Mouse (Mus musculus) ES-E14 (cell line): ENCODE data around the gene Ptdss2. TPM values are rescaled to one million over a fixed set of nuclear protein-coding genes. Genes with fewer than 3 reads are reported as not detected.

Experiments used
- DNase-seq: peaks from one replicate; pipeline ENCODE4 v3.0.0-alpha.2; 2013; ENCODE audit warnings: low read depth, low spot score
- H3K27ac ChIP-seq: 2 replicates; pipeline ENCODE4 v1.5.1; 2012; ENCODE audit warnings: low read depth, mild to moderate bottlenecking, low read length, moderate library complexity, mixed read lengths; ENCODE audit not compliant: poor library complexity, insufficient read depth, severe bottlenecking
- H3K36me3 ChIP-seq: 2 replicates; pipeline ENCODE4 v1.6.1; 2012; ENCODE audit warnings: mild to moderate bottlenecking, low read length, moderate library complexity, mixed read lengths; ENCODE audit not compliant: control insufficient read depth, poor library complexity, insufficient read depth, severe bottlenecking
- H3K4me1 ChIP-seq, 2 experiments: fragments of 150-350 bp in 1 of 2; sonication (generic) in 1 of 2; 2 replicates each; pipeline ENCODE4 v1.6.1; 2012; ENCODE audit warnings: low read length in 2 of 2, mild to moderate bottlenecking in 1 of 2, mixed read lengths in 1 of 2; ENCODE audit not compliant: control insufficient read depth in 2 of 2, insufficient read depth in 2 of 2, poor library complexity in 1 of 2
- H3K4me3 ChIP-seq, 2 experiments: fragments of 150-350 bp in 1 of 2; sonication (generic) in 1 of 2; 2 replicates each; pipeline ENCODE4 v1.5.1; 2012; ENCODE audit warnings: low read length in 2 of 2, low read depth in 1 of 2, mild to moderate bottlenecking in 1 of 2, mixed read lengths in 1 of 2; ENCODE audit not compliant: insufficient read depth in 1 of 2, poor library complexity in 1 of 2, severe bottlenecking in 1 of 2
- H3K9ac ChIP-seq: 2 replicates; pipeline ENCODE4 v1.6.1; 2012; ENCODE audit warnings: low read depth, mild to moderate bottlenecking, low read length, mixed read lengths; ENCODE audit not compliant: poor library complexity, insufficient read depth, severe bottlenecking
- H3K9me3 ChIP-seq: fragments of 150-350 bp; sonication (generic); 2 replicates; pipeline ENCODE4 v1.6.1; 2012; ENCODE audit warnings: low read depth, mild to moderate bottlenecking, low read length; ENCODE audit not compliant: control insufficient read depth, insufficient read depth
- CHD2 ChIP-seq: IDR thresholded peaks from 2 replicates; pipeline ENCODE4 v1.6.1; 2014; ENCODE audit warnings: mild to moderate bottlenecking, low read depth, low read length, inconsistent platforms
- HCFC1 ChIP-seq: IDR thresholded peaks from 2 replicates; pipeline ENCODE4 v1.6.1; 2012; ENCODE audit warnings: low read length, inconsistent platforms, borderline replicate concordance; ENCODE audit not compliant: insufficient read depth
- MAFK ChIP-seq: IDR thresholded peaks from 2 replicates; pipeline ENCODE4 v1.6.1; 2014; ENCODE audit warnings: mild to moderate bottlenecking, low read depth, low read length, inconsistent platforms; ENCODE audit not compliant: insufficient read depth
- ZC3H11A ChIP-seq: IDR thresholded peaks from 2 replicates; pipeline ENCODE4 v1.6.1; 2012; ENCODE audit warnings: low read depth, mild to moderate bottlenecking, inconsistent platforms, low read length, borderline replicate concordance
- ZNF384 ChIP-seq: IDR thresholded peaks from 2 replicates; pipeline ENCODE4 v1.6.1; 2012; ENCODE audit warnings: low read depth, low read length, inconsistent platforms
- in situ Hi-C, 2 experiments: fragments of 600-800 bp; cut with MboI; formaldehyde crosslinking; loops; one replicate each; pipeline ENCODE4 v1.15.1; 2025; ENCODE audit warnings: low sequenced_read_pairs in 2 of 2, inconsistent platforms in 1 of 2; ENCODE audit not compliant: unreplicated experiment in 2 of 2
- total RNA-seq: library from RNA; depleted of rRNA; stranded (reverse); fragments of 300-350 nt; gene quantifications from 2 replicates; pipeline ENCODE4 v1.2.3, GENCODE M21; 2012

Gene Ptdss2
- total RNA-seq, 1 experiment = 65.1 TPM

- Histone ChIP-seq H3K27ac (no peak overlapping the region), H3K4me3 (no peak overlapping the region), H3K36me3 (no peaks in the 10 kb centered on the region; the same call in 1 of the 2 replicates), H3K9ac (no peak overlapping the region), H3K4me1 (peaks cover 2 to 13% of the 10 kb centered on the region in 2 experiments; a peak in 2 of 4 replicates), H3K9me3 (no peaks in the 10 kb centered on the region)
- no peak for TF ChIP-seq HCFC1
- no peak for TF ChIP-seq ZC3H11A
- no peak for TF ChIP-seq ZNF384
- TF ChIP-seq MAFK = no peak
- no peak for TF ChIP-seq CHD2
- in situ Hi-C loops = no loop called here
- DNase-seq = no peak
These were observed 6.3 kb upstream of the Ptdss2 start for GRCm38 (mm10) chr7:141115874-141116273.

- Histone ChIP-seq H3K36me3 (no peaks in the 10 kb centered on the region; the same call in 1 of the 2 replicates), H3K9me3 (no peaks in the 10 kb centered on the region), H3K27ac (no peak within 1 kb of the TSS), H3K9ac (peak within 1 kb of the TSS; percentile 71), H3K4me1 (peaks cover 4 to 18% of the 10 kb centered on the region in 2 experiments; a peak in 2 of 4 replicates), H3K4me3 (peak within 1 kb of the TSS; percentile 67 to 72)
- DNase-seq = no peak
- in situ Hi-C loops = no loop called here
- TF ChIP-seq ZC3H11A (no peak), ZNF384 (no peak), CHD2 (no peak), MAFK (no peak)
These were observed 4.5 kb upstream of the Ptdss2 start, which contains the start of gene Ano9 for GRCm38 (mm10) chr7:141117636-141118035. Gene Ano9, minus strand, starts transcription at chr7:141117806.

GRCm38 (mm10) chr7:141119487-141119886 is 2.7 kb upstream of the Ptdss2 start:
- no peak overlapping the region for H3K27ac ChIP-seq
- H3K36me3 ChIP-seq = no peaks in the 10 kb centered on the region; the same call in 1 of the 2 replicates
- H3K9me3 ChIP-seq = no peaks in the 10 kb centered on the region
- no peak for DNase-seq
- peaks cover 2 to 18% of the 10 kb centered on the region in 2 experiments; a peak in 2 of 4 replicates for H3K4me1 ChIP-seq
- TF ChIP-seq HCFC1 (peak; percentile 80), CHD2 (no peak), ZNF384 (no peak), ZC3H11A (no peak)
- no peak overlapping the region for H3K9ac ChIP-seq
- H3K4me3 ChIP-seq = no peak overlapping the region
- in situ Hi-C loops = no loop called here

GRCm38 (mm10) chr7:141120605-141121004 is 1.6 kb upstream of the Ptdss2 start:
- no peaks in the 10 kb centered on the region; the same call in 1 of the 2 replicates for H3K36me3 ChIP-seq
- H3K9ac ChIP-seq = peak overlapping the region; percentile 23; the same call in 1 of the 2 replicates
- no peak overlapping the region for H3K4me3 ChIP-seq
- peaks cover 2 to 16% of the 10 kb centered on the region in 2 experiments; a peak in 2 of 4 replicates for H3K4me1 ChIP-seq
- DNase-seq = no peak
- no peaks in the 10 kb centered on the region for H3K9me3 ChIP-seq
- in situ Hi-C loops = no loop called here
- no peak overlapping the region for H3K27ac ChIP-seq
- TF ChIP-seq HCFC1 = no peak
- TF ChIP-seq ZNF384 = no peak
- TF ChIP-seq MAFK = no peak
- TF ChIP-seq CHD2 = no peak
- no peak for TF ChIP-seq ZC3H11A

- Histone ChIP-seq H3K4me1 (peaks cover 2 to 16% of the 10 kb centered on the region in 2 experiments; a peak in 3 of 4 replicates), H3K36me3 (no peaks in the 10 kb centered on the region), H3K9me3 (no peaks in the 10 kb centered on the region), H3K9ac (peak overlapping the region; percentile 23; the same call in 1 of the 2 replicates), H3K4me3 (no peak overlapping the region), H3K27ac (no peak overlapping the region)
- in situ Hi-C loops = no loop called here
- TF ChIP-seq ZC3H11A = no peak
- TF ChIP-seq ZNF384 = no peak
- no peak for TF ChIP-seq CHD2
- no peak for DNase-seq
These were observed 1.1 kb upstream of the Ptdss2 start for GRCm38 (mm10) chr7:141121051-141121531.
